Mouse (Mus musculus) lung, postnatal 14 days (tissue): ENCODE data around the gene Ppp2r1b.

Experiments used
- DNase-seq: peaks from one replicate; pipeline ENCODE4 v3.0.0; 2021

The Ppp2r1b gene

GRCm38 (mm10) chr9:50920933-50921895 is 76.1 kb downstream of the Ppp2r1b start:
- no peak for DNase-seq

- no peak for DNase-seq
Observed at GRCm38 (mm10) chr9:50922363-50923153, 77.5 kb downstream of the Ppp2r1b start.

GRCm38 (mm10) chr9:50924454-50924853 is 79.4 kb downstream of the Ppp2r1b start:
- DNase-seq, result no peak

GRCm38 (mm10) chr9:50925801-50926200 is 80.7 kb downstream of the Ppp2r1b start:
- no peak for DNase-seq

- DNase-seq, result no peak
Observed at GRCm38 (mm10) chr9:50929986-50930385, 84.9 kb downstream of the Ppp2r1b start.

- DNase-seq, result no peak
Observed at GRCm38 (mm10) chr9:50941804-50942401, 96.8 kb downstream of the Ppp2r1b start.

GRCm38 (mm10) chr9:50942711-50943110 is 97.6 kb downstream of the Ppp2r1b start:
- DNase-seq, result no peak
